Mouse (Mus musculus) olfactory bulb, adult 2 months (tissue): ENCODE data around the gene Zfhx3.

Source experiments
- CTCF ChIP-seq: fragments of 200-500 bp; IDR thresholded peaks from 2 replicates; pipeline ENCODE4 v1.5.1; 2012; ENCODE audit warnings: low read depth, mild to moderate bottlenecking, low read length, moderate library complexity; ENCODE audit not compliant: insufficient read depth
- POLR2A ChIP-seq: fragments of 200-500 bp; IDR thresholded peaks from 2 replicates; pipeline ENCODE4 v1.6.1; 2012; ENCODE audit warnings: mild to moderate bottlenecking, low read depth, low read length, moderate library complexity; ENCODE audit not compliant: insufficient read depth

GRCm38 (mm10) chr8:108931837-108932236 lies 989.4 kb downstream of the Zfhx3 start:
- no peak for TF ChIP-seq POLR2A
- no peak for TF ChIP-seq CTCF
